Mouse (Mus musculus) urinary bladder, postnatal 36 days (tissue): Measurements from ENCODE around the gene Efna1.

Source experiments
- DNase-seq, 2 experiments: peaks; one replicate each; pipeline ENCODE4 v3.0.0; 2022; ENCODE audit warnings: low spot score in 2 of 2, mixed read lengths in 1 of 2

Efna1 gene

GRCm38 (mm10) chr3:89244982-89245687 is 35.8 kb downstream of the Efna1 start:
- no peak for DNase-seq

- DNase-seq = no peak
These were observed 36.6 kb downstream of the Efna1 start for GRCm38 (mm10) chr3:89244158-89244981.

DNA sequence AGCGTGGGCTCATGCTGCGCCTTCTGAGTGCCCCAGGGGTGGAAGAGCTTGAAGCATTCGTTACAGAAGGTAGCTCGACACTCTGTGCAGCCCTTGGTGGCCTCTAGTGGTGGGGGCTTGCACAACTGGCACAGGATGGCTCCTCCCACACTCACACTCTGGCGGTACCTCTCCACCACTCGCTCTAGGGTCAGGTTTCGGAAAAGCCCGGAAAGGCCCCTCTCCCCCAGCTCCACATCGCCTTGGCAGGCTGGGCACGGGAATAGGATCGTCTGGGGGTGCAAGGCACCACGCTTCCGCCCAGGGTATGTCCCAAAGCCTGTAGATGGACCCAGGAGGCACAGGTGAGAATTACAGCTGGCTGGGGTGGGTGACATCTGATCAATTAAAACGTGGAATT is 37.3 kb downstream of the Efna1 start:
- no peak for DNase-seq

GRCm38 (mm10) chr3:89242331-89242895 is 38.5 kb downstream of the Efna1 start:
- no peak for DNase-seq

- DNase-seq = no peak
These were observed 42.4 kb downstream of the Efna1 start for GRCm38 (mm10) chr3:89238494-89238893.

DNA sequence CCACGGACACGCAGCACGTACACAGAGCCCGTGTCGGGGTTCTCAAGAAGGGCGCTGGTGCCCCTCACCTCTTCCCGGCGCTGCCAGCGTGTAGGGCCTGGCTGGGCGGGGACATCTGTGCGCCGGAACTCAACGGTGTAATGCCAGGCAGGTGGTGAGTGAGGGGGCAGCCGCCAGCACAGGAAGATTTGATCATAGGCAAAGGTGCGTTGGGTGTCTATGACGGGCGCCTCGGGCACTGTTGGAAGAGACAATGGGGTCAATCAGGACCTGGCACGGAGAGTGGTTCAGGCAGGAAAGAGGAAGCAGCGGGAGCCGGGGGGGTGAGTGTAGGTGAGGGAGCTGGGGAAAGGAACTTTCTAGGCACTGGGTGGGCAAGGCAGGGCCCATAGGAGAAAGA is 43.3 kb downstream of the Efna1 start:
- no peak for DNase-seq

DNA sequence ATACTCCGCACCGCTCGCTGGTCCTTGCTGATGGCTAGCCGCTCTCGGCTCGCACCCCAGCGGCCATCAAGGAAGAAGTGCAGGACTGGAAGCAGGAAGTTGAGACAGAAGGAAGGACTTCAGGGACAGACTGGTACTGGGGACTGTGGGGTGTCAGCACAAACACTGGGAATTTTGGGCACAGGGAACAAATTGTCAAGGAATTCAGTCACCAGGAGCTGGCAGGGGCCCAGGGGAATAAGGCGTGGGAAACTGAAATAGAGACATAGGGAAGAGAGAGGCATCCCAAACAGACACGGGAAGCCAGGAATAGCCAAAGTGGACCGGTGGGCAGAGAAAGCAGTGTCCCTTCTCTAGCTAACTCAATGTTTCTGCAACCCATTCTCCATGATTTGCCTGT is 44.4 kb downstream of the Efna1 start:
- DNase-seq = no peak

DNA sequence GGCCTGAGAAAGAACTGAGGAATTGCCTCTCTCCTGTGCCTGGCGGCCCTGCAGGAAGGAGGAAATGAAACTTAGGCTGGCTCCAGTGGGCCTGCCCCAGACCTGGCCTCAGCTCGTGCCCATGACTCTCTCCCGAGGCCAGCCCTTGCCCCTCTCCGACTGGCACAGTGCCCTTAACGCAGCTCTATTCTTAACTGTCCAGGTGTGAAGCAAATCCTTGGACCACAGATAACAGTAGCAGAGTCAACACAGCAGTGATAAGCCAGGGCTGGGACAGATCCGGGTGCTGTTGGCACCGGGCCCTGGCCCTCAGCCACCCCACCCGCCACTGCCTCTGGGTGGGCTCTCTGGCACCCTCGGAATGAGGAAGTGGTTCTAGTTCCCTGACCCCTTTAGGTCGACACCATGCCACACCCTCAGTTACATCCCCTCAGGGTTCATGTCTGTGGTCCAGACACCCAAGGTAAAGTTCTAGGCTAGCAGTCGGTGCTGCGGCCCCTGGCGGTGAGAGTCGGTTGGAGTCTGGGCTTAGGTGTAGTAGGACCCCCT is 47.3 kb downstream of the Efna1 start:
- no peak for DNase-seq

DNA sequence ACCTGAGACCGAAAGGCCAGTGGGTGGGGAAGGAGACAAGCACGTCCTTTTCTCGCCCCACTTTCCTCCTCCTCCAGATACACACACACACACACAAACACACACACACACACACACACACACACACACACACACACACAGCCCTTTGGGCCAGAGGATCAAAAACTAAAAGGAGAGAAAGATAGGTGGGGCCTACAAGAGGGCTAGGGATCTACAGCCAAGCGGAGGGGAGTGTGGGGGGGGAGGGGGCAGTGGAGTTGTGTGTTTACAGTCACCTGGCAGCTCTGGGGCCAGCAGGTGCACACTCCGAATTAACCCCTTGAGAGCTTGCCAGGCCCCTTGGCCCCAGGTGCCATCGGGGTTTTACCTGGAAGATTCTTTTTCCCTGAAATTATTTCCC is 48.3 kb downstream of the Efna1 start:
- no peak for DNase-seq

DNA sequence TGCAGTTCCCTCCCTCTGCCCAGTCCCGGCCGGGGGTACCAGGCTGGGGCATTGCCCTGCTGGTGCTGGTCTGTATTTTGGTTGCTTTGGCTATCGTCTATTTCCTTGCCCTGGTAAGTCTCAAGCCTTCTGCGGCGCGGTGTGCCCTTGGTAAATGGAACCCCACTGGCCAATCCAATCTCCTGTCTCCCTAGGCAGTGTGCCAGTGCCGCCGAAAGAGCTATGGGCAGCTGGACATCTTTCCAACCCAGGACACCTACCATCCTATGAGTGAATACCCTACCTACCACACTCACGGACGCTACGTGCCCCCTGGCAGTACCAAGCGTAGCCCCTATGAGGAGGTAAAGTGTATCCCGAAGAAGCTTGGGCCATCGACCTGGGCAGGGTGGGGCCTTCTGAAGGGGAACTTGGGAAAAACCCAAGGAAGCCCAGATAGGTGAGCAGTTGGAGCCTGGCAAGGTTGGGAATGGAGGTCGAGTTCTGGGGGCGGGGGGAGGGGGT is 49.1 kb downstream of the Efna1 start:
- no peak for DNase-seq

- no peak for DNase-seq
These were observed 49.6 kb downstream of the Efna1 start for GRCm38 (mm10) chr3:89231345-89231744.

DNA sequence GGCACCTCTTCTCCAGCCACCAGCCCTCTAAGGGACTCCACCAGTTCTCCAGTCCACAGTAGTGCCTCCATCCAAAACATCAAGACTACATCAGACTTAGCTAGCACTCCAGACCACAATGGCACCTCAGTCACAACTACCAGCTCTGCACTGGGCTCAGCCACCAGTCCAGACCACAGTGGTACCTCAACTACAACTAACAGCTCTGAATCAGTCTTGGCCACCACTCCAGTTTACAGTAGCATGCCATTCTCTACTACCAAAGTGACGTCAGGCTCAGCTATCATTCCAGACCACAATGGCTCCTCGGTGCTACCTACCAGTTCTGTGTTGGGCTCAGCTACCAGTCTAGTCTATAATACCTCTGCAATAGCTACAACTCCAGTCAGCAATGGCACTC is 50.4 kb downstream of the Efna1 start:
- DNase-seq = no peak

GRCm38 (mm10) chr3:89229276-89229675 is 51.7 kb downstream of the Efna1 start:
- no peak for DNase-seq

DNA sequence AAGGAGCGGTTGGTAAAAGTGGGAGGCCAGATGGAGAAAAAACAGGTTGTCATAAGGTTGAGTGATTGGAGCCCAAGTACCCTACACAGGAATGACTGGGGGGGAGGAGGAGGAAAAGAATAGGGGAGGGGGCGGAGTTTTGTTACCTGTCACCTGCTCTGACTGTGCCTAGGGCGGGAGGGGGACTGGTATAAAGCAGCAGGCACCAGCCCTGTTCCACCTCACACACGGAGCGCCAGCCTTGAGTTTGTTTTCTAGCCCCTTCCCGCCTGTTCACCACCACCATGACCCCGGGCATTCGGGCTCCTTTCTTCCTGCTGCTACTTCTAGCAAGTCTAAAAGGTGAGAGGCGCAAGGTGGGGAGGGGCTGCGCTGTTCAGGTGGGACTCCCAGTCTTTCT is 52.1 kb downstream of the Efna1 start, which contains the start of gene Muc1:
Gene Muc1 (plus strand): TSS at position 222 of the 400 bp plus-strand sequence.
- no peak for DNase-seq

GRCm38 (mm10) chr3:89228180-89228549 is 52.8 kb downstream of the Efna1 start:
- DNase-seq = peak; percentile 83 to 88

GRCm38 (mm10) chr3:89227307-89228179 is 53.4 kb downstream of the Efna1 start:
- DNase-seq = peak; percentile 71 to 80

DNA sequence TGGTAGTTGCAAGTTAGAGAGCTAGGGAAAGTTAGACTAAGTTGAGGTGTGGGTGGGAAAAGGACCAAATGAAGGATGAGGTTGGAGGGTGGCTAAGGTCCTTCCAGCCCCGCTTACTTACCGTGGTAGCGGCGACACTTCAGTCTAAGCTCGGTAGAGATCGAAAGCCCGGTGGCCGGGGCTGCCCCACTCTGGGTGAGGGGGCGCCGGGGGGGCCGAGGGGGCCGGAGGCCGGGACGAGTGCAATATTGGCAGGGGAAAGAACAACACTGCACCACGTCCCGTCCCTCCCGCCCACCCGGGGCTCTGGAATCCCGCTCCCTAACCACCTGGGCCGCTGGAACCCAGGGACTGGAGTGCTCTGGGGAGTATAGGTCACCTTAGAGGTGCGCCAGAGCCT is 54.0 kb downstream of the Efna1 start, which contains the start of gene Mtx1:
Gene Mtx1 (minus strand): TSS at position 189 of the 400 bp plus-strand sequence.
- no peak for DNase-seq

- DNase-seq = no peak
These were observed 54.6 kb downstream of the Efna1 start for GRCm38 (mm10) chr3:89226361-89226760.

- DNase-seq = no peak
These were observed 55.0 kb downstream of the Efna1 start for GRCm38 (mm10) chr3:89225918-89226317.

GRCm38 (mm10) chr3:89225321-89225815 is 55.6 kb downstream of the Efna1 start:
- no peak for DNase-seq

- no peak for DNase-seq
These were observed 56.1 kb downstream of the Efna1 start for GRCm38 (mm10) chr3:89224796-89225195.
